Mouse (Mus musculus) lung, embryonic 14.5 days (tissue): ENCODE data around the gene Gm49425. TPM values are rescaled to one million over a fixed set of nuclear protein-coding genes. Genes with fewer than 3 reads are reported as not detected.

Source experiments
- ATAC-seq: fragments of 200-750 bp; cut with Nextera tagmentation; 2 replicates; pipeline ENCODE4 v1.8.0; 2017; ENCODE audit warnings: mild to moderate bottlenecking, moderate TSS enrichment, moderate library complexity; ENCODE audit not compliant: insufficient read depth
- DNase-seq: peaks from one replicate; pipeline ENCODE4 v3.0.0-alpha.2; 2015
- H3K27ac ChIP-seq: fragments of 300-500 bp; sonication (generic); 2 replicates; pipeline ENCODE4 v1.5.1; 2014; ENCODE audit warnings: low read depth, mild to moderate bottlenecking, moderate library complexity
- H3K27me3 ChIP-seq: fragments of 300-500 bp; sonication (generic); 2 replicates; pipeline ENCODE4 v1.6.1; 2014; ENCODE audit warnings: low read length, control low read depth; ENCODE audit not compliant: insufficient read depth
- H3K36me3 ChIP-seq: fragments of 300-500 bp; sonication (generic); 2 replicates; pipeline ENCODE4 v1.6.1; 2014; ENCODE audit warnings: control low read depth; ENCODE audit not compliant: insufficient read depth
- H3K4me1 ChIP-seq: fragments of 300-500 bp; sonication (generic); 2 replicates; pipeline ENCODE4 v1.6.1; 2014; ENCODE audit warnings: antibody characterized with exemption, control low read depth; ENCODE audit not compliant: insufficient read depth
- H3K4me2 ChIP-seq: fragments of 300-500 bp; sonication (generic); 2 replicates; pipeline ENCODE4 v1.6.1; 2014; ENCODE audit warnings: mild to moderate bottlenecking
- H3K4me3 ChIP-seq: fragments of 300-500 bp; sonication (generic); 2 replicates; pipeline ENCODE4 v1.5.1; 2014; ENCODE audit warnings: low read depth, low read length
- H3K9ac ChIP-seq: fragments of 300-500 bp; sonication (generic); 2 replicates; pipeline ENCODE4 v1.6.1; 2014
- H3K9me3 ChIP-seq: fragments of 300-500 bp; sonication (generic); 2 replicates; pipeline ENCODE4 v1.6.1; 2016; ENCODE audit warnings: low read depth, low read length, control low read depth
- CTCF ChIP-seq: IDR thresholded peaks from 2 replicates; pipeline ENCODE4 v1.5.1; 2016; ENCODE audit warnings: antibody characterized with exemption, low read depth
- WGBS: fragments of 180-500 bp; shearing (Covaris S2); extraction: QIAGEN DNeasy Blood & Tissue Kit; methylation state at CpG from one replicate; pipeline ENCODE4 v1.1.7; 2014; 5-methylcytosine and 5-hydroxymethylcytosine counted together
- polyA plus RNA-seq: library from polyadenylated mRNA; unstranded; fragments of >200 nt; fragmentation: Nextera tagmentation; extraction: Ambion mirVana; gene quantifications from 2 replicates; pipeline ENCODE4 v1.2.1, GENCODE M21; 2014

Gene Gm49425
- polyA plus RNA-seq, 1 experiment from 2014 or later: not detected

- Histone ChIP-seq H3K36me3 (no peaks in the 10 kb centered on the region), H3K9me3 (no peaks in the 10 kb centered on the region), H3K4me3 (no peak overlapping the region), H3K27me3 (no peaks in the 10 kb centered on the region), H3K4me2 (no peak overlapping the region), H3K4me1 (no peaks in the 10 kb centered on the region), H3K9ac (no peak overlapping the region), H3K27ac (no peak overlapping the region)
- WGBS: 57% methylated on average over 9 of the region's 9 CpGs
- 0 out of 2 replicates have a peak, but pooled peaks have one; percentile 16 for TF ChIP-seq CTCF
- no peak for ATAC-seq
- no peak for DNase-seq
Measured at GRCm38 (mm10) chr15:101542543-101542942, 25.5 kb upstream of the Gm49425 start.

DNA sequence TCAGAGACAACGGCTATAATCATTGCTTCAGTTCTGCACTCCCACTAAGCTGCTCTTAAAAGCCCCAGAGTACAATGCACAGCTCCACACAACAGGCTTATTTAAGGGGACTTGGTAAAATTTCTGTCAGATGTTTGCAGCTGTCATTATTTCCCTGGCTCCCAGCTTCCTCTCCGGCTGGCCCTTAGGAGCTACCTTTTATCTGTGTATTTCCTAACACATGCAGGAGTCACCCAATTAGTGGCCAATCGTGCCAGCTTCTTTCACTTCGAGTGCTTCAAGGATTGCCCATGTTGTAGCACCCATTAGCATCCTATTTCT is 21.5 kb upstream of the Gm49425 start:
- no peaks in the 10 kb centered on the region for H3K27me3 ChIP-seq
- H3K9ac ChIP-seq: no peak overlapping the region
- no peaks in the 10 kb centered on the region for H3K36me3 ChIP-seq
- H3K4me2 ChIP-seq: no peak overlapping the region
- no peaks in the 10 kb centered on the region for H3K4me1 ChIP-seq
- no peak overlapping the region for H3K4me3 ChIP-seq
- TF ChIP-seq CTCF: no peak
- H3K9me3 ChIP-seq: no peaks in the 10 kb centered on the region
- DNase-seq: peak; percentile 50
- no peak for ATAC-seq
- 37% methylated on average over 4 of the region's 4 CpGs for WGBS
- H3K27ac ChIP-seq: no peak overlapping the region

DNA sequence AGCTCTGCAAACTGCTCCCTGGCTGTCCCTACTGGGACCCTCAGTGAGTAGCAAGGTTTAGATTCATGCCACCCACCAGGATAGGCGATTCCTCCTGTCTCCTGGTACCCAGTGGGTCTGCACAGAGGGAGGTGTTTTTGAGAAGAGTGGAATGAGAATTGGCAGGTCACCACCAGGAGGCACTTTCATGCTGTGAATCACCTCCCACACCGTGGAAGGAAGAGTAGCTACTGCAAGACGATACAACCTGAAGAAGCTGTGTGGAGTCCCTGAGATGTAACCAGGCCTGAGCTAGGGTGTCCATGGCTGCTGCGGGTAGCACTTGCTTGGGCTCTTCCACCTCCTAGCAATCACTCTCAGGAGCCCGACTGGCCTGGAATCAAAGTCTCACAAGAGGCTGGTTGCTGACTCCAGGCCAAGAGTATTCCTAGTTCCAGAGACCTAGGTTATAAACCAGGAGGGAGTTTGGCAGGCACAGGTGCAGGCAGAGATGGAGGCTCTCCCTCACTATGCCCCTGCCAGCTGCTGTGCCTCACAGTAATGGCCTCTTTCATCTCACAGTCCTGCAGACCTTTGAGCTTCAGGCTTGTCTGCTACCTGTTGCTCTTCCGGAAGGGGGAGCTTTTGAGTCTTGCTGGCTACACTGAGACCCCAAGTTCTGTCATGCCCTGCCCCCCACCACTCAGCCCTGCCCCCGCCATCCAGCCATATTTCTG is 21.0 kb upstream of the Gm49425 start:
- DNase-seq: no peak
- peak; percentile 26; the same call in 1 of the 2 replicates for TF ChIP-seq CTCF

GRCm38 (mm10) chr15:101536054-101536850 is 19.2 kb upstream of the Gm49425 start:
- Histone ChIP-seq H3K4me3 (no peak overlapping the region), H3K9me3 (no peaks in the 10 kb centered on the region), H3K9ac (no peak overlapping the region), H3K4me1 (no peaks in the 10 kb centered on the region), H3K4me2 (no peak overlapping the region), H3K27me3 (no peaks in the 10 kb centered on the region), H3K27ac (no peak overlapping the region), H3K36me3 (no peaks in the 10 kb centered on the region)
- DNase-seq: no peak
- no peak; the same call in 1 of the 2 replicates for ATAC-seq
- TF ChIP-seq CTCF: no peak
- WGBS: 45% methylated on average over 9 of the region's 9 CpGs

More for the DNA sequence above, 21.0 kb upstream of the Gm49425 start:
- Histone ChIP-seq H3K4me3 (no peak overlapping the region), H3K9me3 (no peaks in the 10 kb centered on the region), H3K4me1 (no peaks in the 10 kb centered on the region), H3K4me2 (no peak overlapping the region), H3K27me3 (no peaks in the 10 kb centered on the region), H3K9ac (no peak overlapping the region), H3K27ac (no peak overlapping the region), H3K36me3 (no peaks in the 10 kb centered on the region)
- WGBS: 29% methylated on average over 7 of the region's 7 CpGs
- no peak for ATAC-seq

DNA sequence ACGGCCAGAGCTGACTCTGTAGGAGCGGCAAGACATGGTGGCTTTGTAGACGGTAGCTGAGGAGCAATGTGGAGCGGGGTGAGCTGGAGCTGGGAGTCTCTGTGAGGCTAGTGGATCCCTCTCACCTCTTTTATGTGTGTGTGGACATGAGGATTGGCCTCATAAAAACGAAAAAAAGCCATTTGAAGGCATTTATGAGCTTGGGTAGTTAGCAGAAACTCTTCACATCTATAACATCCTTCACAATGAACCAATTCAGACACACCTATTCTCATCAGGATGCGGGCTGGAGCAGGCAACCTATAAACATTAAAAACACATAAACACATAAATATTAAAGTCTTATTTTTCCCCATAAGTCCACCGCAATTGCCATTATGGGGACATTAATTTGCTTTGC is 15.7 kb upstream of the Gm49425 start, which contains the start of gene Krt84:
Gene Krt84 (minus strand): TSS at position 101 of the 400 bp plus-strand sequence.
- Histone ChIP-seq H3K27ac (no peak within 1 kb of the TSS), H3K9me3 (no peaks in the 10 kb centered on the region), H3K4me1 (no peaks in the 10 kb centered on the region), H3K4me3 (no peak within 1 kb of the TSS), H3K4me2 (no peak within 1 kb of the TSS), H3K36me3 (no peaks in the 10 kb centered on the region), H3K27me3 (no peaks in the 10 kb centered on the region), H3K9ac (no peak within 1 kb of the TSS)
- WGBS: 83% methylated on average over 7 of the region's 7 CpGs
- ATAC-seq (no peak), DNase-seq (no peak)
- no peak for TF ChIP-seq CTCF

GRCm38 (mm10) chr15:101522556-101523232 is 5.6 kb upstream of the Gm49425 start:
- DNase-seq (no peak), ATAC-seq (no peak)
- 65% methylated on average over 4 of the region's 4 CpGs for WGBS
- H3K9ac ChIP-seq: no peak overlapping the region
- no peak for TF ChIP-seq CTCF
- no peak overlapping the region for H3K27ac ChIP-seq
- no peak overlapping the region for H3K4me3 ChIP-seq
- H3K27me3 ChIP-seq: no peaks in the 10 kb centered on the region
- H3K4me2 ChIP-seq: no peak overlapping the region
- H3K9me3 ChIP-seq: no peaks in the 10 kb centered on the region
- H3K36me3 ChIP-seq: no peaks in the 10 kb centered on the region
- H3K4me1 ChIP-seq: no peaks in the 10 kb centered on the region

GRCm38 (mm10) chr15:101519792-101520191 is 2.7 kb upstream of the Gm49425 start:
- Histone ChIP-seq H3K27me3 (no peaks in the 10 kb centered on the region), H3K4me1 (no peaks in the 10 kb centered on the region), H3K36me3 (no peaks in the 10 kb centered on the region), H3K9me3 (no peaks in the 10 kb centered on the region), H3K4me2 (no peak overlapping the region), H3K27ac (no peak overlapping the region), H3K9ac (no peak overlapping the region), H3K4me3 (no peak overlapping the region)
- DNase-seq (peak; percentile 93), ATAC-seq (no peak)
- TF ChIP-seq CTCF: peak; percentile 91
- WGBS: 12% methylated on average over 2 of the region's 2 CpGs
